Mouse (Mus musculus) CD4-positive, CD25-positive, alpha-beta regulatory T cell, adult 2 months (primary cell): ENCODE results near the gene Gm20388.
A peak's percentile ranks its signal among the peaks of the same experiment; 100 is the strongest.

ENCODE experiments used
- DNase-seq: peaks from one replicate; pipeline ENCODE4 v3.0.0-alpha.2; 2012; ENCODE audit warnings: low read depth, low spot score

The Gm20388 gene

GRCm38 (mm10) chr8:122515699-122516098 lies 2605.1 kb downstream of the Gm20388 start:
- DNase-seq: no peak

DNA sequence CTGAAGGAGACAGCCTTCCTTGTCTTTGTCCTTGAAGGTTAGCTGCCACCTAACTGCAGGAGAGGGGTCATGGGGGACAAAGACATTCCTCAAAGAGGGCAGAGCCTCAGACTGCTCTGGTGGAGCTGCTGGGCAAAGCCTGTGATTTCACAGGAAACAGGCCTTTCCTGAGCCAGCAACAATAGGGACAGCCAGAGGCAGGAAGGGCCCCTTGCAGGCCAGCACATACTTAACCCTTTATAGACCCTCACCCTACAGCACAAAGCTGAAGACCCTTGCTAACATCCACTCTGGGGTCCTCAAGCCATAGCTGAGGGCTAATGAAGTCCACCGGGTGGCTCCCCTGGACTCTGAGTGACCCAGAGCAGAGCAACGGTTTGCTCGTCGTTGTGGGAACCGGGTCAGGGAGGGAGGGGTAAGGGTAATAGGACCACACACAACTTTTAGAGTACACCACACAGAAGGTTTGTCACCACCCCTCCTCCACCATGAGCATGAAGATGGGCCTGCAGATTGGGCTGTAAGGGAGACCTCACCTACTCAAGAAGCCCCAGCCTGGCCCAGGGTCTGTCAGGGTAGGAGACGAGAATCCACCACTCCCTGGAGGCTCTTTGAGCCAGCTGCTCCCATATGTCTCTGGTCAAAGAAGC lies 2607.0 kb downstream of the Gm20388 start:
- no peak for DNase-seq

DNA sequence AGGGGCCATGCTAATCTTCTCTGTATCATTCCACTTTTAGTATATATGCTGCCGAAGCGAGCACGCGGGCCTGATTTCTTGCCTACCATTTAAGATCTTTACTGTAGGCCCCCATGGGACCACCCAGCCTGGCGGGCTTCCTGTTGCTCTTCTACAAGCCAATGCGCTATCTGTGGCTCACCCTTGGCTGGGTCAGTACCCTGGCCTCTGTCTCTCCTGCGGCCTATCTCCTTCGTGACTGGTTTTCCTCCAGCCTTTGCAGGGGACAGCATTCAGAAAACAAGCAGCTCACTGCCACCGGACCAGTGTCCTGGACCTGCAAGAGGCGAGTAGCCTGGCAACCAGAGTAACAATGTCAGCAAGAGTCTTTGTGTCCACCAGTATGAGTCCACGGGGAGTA lies 2610.0 kb downstream of the Gm20388 start:
- DNase-seq: no peak

DNA sequence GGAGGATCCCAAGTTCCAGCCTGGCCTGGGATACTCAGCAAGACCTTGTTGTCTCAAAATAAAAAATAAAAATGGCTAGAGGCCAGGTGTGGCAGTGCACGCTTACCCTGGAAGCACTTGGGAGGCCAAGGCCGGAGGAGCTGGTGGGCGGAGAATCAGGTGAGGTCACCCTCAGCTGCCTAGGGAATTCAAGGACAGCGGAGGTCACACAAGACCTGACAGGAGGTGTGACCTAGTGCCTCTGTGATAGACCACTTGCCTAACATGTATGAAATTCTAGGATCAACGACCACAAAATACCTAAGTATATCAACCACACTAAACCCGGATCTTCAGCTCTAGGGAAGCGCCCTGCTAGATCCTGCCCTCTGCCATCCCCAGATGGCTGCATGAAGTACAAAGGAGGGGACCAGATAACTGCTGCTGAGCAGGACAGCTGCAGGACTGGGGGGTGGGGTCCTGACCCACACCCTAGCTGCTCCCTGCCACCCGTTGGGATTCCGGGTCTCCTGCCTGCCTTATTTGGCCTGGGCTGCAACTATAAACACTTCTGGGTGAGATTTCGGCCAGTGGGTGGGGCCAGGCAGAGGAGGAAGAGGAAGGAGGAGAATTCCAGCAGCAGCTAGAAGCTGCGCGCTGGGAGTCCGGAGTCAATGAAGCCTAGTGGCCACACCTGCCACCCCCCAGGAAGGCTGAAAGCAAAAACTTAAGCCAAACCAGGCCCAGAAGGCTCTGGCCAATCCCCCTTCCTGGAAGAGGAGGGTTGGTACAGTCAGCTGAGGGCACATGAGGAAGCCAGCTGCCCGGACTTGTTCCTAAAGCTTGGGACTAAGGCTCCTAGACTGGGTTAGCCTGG lies 2612.4 kb downstream of the Gm20388 start:
- no peak for DNase-seq

GRCm38 (mm10) chr8:122523652-122524360 lies 2613.2 kb downstream of the Gm20388 start:
- DNase-seq: no peak

DNA sequence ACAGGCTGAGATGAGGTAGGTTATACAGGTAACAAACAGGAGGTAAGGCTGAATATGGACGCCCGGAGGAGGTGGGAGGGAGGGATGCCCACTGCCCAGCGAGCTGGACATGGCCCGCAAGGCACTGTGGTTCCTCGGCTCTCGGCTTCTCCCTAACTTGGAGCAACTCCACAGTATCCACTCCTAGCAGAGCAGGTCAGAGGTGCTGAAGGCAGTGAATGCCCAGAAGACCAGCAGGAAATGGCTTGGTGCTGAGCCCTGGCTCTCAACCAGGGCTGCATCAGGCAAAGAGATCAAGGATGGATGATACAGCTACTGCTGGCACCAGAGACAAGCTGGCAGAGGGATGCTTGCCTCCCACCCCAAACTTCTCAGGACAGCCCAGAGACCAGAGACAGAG lies 2613.9 kb downstream of the Gm20388 start:
- no peak for DNase-seq

- no peak for DNase-seq
Observed at GRCm38 (mm10) chr8:122525004-122525403, 2614.4 kb downstream of the Gm20388 start.

DNA sequence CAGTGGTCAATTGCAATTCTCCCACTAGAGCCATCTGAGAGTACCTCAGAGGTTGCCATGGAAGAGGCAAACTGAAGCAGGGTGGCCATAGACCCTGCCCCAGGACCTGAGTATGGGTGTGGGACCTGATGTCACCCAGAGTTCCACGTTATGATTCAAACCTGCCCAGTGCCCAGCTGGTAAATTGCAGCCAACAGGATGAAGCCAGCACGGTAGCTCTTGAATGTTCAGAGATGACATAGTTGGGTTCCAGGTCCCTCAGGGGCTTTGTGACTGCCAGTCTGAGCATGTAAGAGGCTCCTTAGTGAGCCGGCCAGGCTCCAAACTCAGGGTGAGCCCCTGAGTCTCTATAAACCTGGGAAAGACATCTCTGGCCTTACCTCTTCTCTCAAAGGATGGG lies 2615.4 kb downstream of the Gm20388 start:
- no peak for DNase-seq

DNA sequence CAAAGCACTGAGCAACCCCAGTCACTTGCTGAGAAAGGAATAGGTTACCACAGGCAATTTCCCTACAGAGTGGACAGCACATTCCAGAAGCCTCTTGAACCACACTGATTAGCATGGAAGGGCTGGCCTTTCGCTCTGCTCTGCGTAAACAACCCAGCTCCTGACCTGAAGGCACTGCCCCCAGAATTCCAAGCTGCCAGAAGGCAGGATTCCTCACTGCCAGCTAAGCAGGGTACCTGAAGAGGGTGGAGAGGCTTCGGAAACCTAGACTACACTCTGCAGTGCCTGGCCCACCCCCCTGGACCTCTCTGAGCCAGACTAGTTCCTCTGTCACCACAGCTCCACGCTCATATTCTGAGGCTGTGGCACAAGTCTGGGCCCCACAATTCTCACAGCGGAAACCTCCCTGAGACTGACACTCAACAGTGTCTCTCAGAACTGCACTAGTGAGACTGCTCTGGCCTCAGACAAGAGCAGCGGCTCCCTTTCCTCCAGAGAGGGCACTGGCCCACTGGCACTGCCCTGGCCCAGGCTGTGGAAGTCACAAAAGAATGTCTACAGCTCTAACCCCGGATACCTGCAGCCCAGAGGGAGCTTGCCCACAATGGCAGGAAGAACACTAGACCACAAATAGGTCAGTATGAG lies 2616.0 kb downstream of the Gm20388 start:
- DNase-seq: no peak

- no peak for DNase-seq
Observed at GRCm38 (mm10) chr8:122527937-122528336, 2617.3 kb downstream of the Gm20388 start.

GRCm38 (mm10) chr8:122529159-122529558 lies 2618.5 kb downstream of the Gm20388 start:
- DNase-seq: no peak

- DNase-seq: no peak
Observed at GRCm38 (mm10) chr8:122531312-122531711, 2620.7 kb downstream of the Gm20388 start.

- no peak for DNase-seq
Observed at GRCm38 (mm10) chr8:122537033-122537432, 2626.4 kb downstream of the Gm20388 start.

- no peak for DNase-seq
Observed at GRCm38 (mm10) chr8:122537812-122538211, 2627.2 kb downstream of the Gm20388 start.

- DNase-seq: no peak
Observed at GRCm38 (mm10) chr8:122538310-122539076, 2627.9 kb downstream of the Gm20388 start.

GRCm38 (mm10) chr8:122544138-122544537 lies 2633.5 kb downstream of the Gm20388 start:
- DNase-seq: no peak

DNA sequence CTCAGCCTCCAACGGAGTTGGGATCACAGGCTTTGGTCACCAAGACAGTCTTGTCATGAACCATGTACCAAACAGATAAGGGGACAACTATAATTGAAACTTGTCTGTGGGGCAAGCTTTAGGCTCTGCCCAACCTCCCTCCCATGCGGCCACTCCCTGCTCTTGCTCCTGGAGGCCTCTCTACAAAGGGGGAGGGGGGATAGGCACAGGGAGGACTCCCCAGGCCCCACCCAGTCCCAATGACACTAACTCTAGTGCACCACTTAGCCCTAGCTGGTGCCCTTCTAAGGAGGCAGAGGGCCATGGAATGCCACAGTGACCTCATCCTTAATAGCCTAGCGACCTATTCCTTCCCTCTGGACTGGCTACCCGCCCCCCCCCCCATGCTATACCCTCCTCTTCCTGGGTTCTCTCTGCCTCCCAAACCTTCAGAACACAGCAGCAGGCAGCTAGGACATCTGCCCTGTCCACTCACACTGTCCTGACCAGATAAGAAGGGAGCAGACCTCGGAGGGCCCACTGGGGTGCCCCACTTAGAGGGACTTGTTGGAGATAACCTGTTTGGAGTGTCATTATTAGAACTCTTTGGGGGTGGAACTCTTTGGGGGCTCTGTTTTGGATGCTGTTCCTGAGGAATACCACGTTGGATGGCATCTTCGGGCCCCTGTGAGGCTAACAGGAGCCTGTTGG lies 2635.6 kb downstream of the Gm20388 start:
- DNase-seq: no peak

- DNase-seq: no peak
Observed at GRCm38 (mm10) chr8:122546811-122547453, 2636.3 kb downstream of the Gm20388 start.

DNA sequence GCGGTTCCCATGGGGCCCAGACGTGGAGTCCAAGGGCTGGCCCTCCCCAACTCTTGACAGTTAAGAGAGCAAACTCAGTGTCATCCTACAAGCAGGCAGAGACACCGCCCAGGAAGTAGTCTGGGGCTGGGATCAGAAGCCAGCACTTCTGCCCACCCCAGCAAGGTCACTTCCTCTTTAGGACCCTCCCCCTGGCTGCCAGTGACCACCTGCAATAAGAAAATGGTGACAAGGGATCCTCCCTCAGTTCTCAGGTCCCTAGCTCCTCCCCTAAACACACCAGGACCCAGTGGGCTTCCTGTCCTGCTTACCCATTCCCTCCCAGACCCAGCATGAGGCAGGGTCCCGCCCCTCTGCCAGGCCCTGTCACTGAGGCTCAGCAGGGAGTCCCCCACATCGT lies 2637.2 kb downstream of the Gm20388 start:
- DNase-seq: peak; percentile 79

DNA sequence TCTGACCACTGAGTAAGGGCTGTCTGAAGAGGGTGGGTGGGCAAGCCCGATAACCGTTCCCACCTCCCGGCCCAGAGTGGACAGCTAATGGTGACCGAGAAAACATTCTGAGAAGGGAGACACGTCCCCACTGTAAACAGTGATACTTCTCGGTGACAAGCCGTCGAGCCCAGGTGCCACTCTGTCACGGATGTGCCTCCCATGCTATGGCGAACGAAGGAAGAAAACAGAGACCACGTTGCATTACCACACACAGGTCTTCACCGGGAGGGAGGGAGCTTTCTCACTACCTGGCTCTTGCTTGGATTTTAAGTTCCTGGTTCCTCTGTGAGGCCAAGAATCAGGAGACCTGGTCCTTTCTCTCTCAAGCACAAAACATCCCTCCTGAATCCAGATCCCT lies 2637.7 kb downstream of the Gm20388 start:
- DNase-seq: peak; percentile 48
